Mouse (Mus musculus): ENCODE measurements at regions not wholly inside any gene's neighbourhood (a gene's known extent, or its start where the extent isn't known, plus 50 kb on each side); places are given as distances from the start of the nearest gene placed in this dataset.

- 79% methylated on average over 3 of the region's 3 CpGs for WGBS
- Histone ChIP-seq H3K27ac (ENCODE audit: low read depth, low read length) (no peak overlapping the region), H3K9ac (ENCODE audit: low read depth, low read length) (no peak overlapping the region), H3K4me3 (ENCODE audit: low read depth, low read length) (no peak overlapping the region), H3K4me2 (no peak overlapping the region), H3K9me3 (ENCODE audit: control insufficient read depth, low read length) (no peaks in the 10 kb centered on the region), H3K27me3 (replicated peaks; ENCODE audit: control insufficient read depth, insufficient read depth, low read length) (peaks cover 69% of the 10 kb centered on the region), H3K4me1 (replicated peaks; ENCODE audit: control insufficient read depth, insufficient read depth, low read length) (no peaks in the 10 kb centered on the region), H3K36me3 (ENCODE audit: control insufficient read depth, insufficient read depth, low read length) (no peaks in the 10 kb centered on the region)
- ATAC-seq (replicated peaks; ENCODE audit: low FRiP score) (no peak), DNase-seq (ENCODE audit: low spot score) (no peak)
These were observed 58.6 kb upstream of the Ppara start for GRCm38 (mm10) chr15:85676156-85676555.

GRCm38 (mm10) chr15:85676871-85677270, 57.9 kb upstream of the Ppara start:
- 70% methylated on average over 10 of the region's 10 CpGs for WGBS
- peaks cover 62% of the 10 kb centered on the region for H3K27me3 ChIP-seq (replicated peaks; ENCODE audit: control insufficient read depth, insufficient read depth, low read length)
- no peak for DNase-seq (ENCODE audit: low spot score)

GRCm38 (mm10) chr15:85677381-85677780, 57.4 kb upstream of the Ppara start:
- DNase-seq (ENCODE audit: low spot score): no peak
- Histone ChIP-seq H3K27ac (ENCODE audit: low read depth, low read length) (no peak overlapping the region), H3K9ac (ENCODE audit: low read depth, low read length) (no peak overlapping the region), H3K36me3 (ENCODE audit: control insufficient read depth, insufficient read depth, low read length) (no peaks in the 10 kb centered on the region), H3K4me1 (replicated peaks; ENCODE audit: control insufficient read depth, insufficient read depth, low read length) (no peaks in the 10 kb centered on the region), H3K9me3 (ENCODE audit: control insufficient read depth, low read length) (no peaks in the 10 kb centered on the region), H3K4me3 (ENCODE audit: low read depth, low read length) (no peak overlapping the region), H3K27me3 (replicated peaks; ENCODE audit: control insufficient read depth, insufficient read depth, low read length) (peaks cover 57% of the 10 kb centered on the region), H3K4me2 (no peak overlapping the region)
- 81% methylated on average over 6 of the region's 6 CpGs for WGBS
- ATAC-seq (replicated peaks; ENCODE audit: low FRiP score): no peak

More at GRCm38 (mm10) chr15:85676871-85677270, 57.9 kb upstream of the Ppara start:
- ATAC-seq (replicated peaks; ENCODE audit: low FRiP score): no peak
- H3K9me3 ChIP-seq (ENCODE audit: control insufficient read depth, low read length): no peaks in the 10 kb centered on the region
- no peak overlapping the region for H3K4me3 ChIP-seq (ENCODE audit: low read depth, low read length)
- no peaks in the 10 kb centered on the region for H3K36me3 ChIP-seq (ENCODE audit: control insufficient read depth, insufficient read depth, low read length)
- no peak overlapping the region for H3K4me2 ChIP-seq
- H3K9ac ChIP-seq (ENCODE audit: low read depth, low read length): no peak overlapping the region
- H3K4me1 ChIP-seq (replicated peaks; ENCODE audit: control insufficient read depth, insufficient read depth, low read length): no peaks in the 10 kb centered on the region
- no peak overlapping the region for H3K27ac ChIP-seq (ENCODE audit: low read depth, low read length)

DNA sequence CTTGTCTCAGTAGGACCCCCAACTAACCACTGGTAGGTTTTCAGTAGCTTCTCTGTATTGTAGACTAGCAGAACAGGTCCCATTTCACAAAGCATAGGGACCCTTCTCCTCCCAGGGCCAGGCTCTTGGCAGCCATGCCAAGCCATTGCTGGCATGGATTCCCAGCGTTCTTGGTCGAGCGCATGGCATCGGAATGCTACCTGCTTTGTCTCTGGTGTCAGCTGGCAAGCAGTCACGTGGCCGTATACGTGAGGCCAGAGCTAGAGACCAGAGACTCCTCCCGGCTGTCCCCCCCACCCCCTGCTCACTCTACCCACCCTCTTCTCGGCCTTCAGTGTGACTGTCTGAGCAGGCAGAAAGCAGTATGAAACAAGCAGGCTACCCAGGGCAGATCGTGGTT, 56.9 kb upstream of the Ppara start:
- Histone ChIP-seq H3K4me3 (ENCODE audit: low read depth, low read length) (no peak overlapping the region), H3K4me1 (replicated peaks; ENCODE audit: control insufficient read depth, insufficient read depth, low read length) (no peaks in the 10 kb centered on the region), H3K27me3 (replicated peaks; ENCODE audit: control insufficient read depth, insufficient read depth, low read length) (peaks cover 52% of the 10 kb centered on the region), H3K9me3 (ENCODE audit: control insufficient read depth, low read length) (no peaks in the 10 kb centered on the region), H3K27ac (ENCODE audit: low read depth, low read length) (no peak overlapping the region), H3K4me2 (no peak overlapping the region), H3K9ac (ENCODE audit: low read depth, low read length) (no peak overlapping the region), H3K36me3 (ENCODE audit: control insufficient read depth, insufficient read depth, low read length) (no peaks in the 10 kb centered on the region)
- ATAC-seq (replicated peaks; ENCODE audit: low FRiP score) (no peak), DNase-seq (ENCODE audit: low spot score) (no peak)
- 80% methylated on average over 10 of the region's 10 CpGs for WGBS

DNA sequence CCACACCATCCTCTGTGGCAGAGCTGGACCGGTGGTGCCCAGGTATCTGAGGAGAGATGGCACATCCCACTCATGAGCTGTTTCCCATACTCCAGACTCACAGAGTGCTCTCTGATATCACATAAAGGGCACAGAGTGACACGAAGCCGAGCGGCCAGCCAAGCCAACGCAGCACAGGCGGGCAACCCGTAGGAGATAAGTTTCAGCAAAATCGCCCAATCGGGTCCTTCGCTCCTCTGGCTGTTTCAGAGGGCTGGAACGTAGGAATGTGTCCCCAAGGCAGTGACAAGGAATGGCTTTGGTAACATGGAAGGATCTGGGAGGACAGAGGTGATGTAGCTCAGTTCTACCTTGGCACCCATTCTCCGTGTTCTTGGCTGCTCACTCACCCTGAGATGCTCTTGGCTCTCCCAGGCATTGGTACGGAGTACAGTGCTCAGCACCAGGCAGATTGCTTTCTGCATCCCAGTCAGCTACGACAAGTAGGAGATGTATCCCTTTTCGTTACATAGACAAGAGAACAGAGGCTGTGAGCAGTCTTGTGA, 56.4 kb upstream of the Ppara start:
- Histone ChIP-seq H3K9me3 (ENCODE audit: control insufficient read depth, low read length) (no peaks in the 10 kb centered on the region), H3K4me1 (replicated peaks; ENCODE audit: control insufficient read depth, insufficient read depth, low read length) (no peaks in the 10 kb centered on the region), H3K9ac (ENCODE audit: low read depth, low read length) (no peak overlapping the region), H3K36me3 (ENCODE audit: control insufficient read depth, insufficient read depth, low read length) (no peaks in the 10 kb centered on the region), H3K4me3 (ENCODE audit: low read depth, low read length) (no peak overlapping the region), H3K27me3 (replicated peaks; ENCODE audit: control insufficient read depth, insufficient read depth, low read length) (peaks cover 48% of the 10 kb centered on the region), H3K27ac (ENCODE audit: low read depth, low read length) (no peak overlapping the region), H3K4me2 (no peak overlapping the region)
- WGBS: 81% methylated on average over 15 of the region's 15 CpGs
- DNase-seq (ENCODE audit: low spot score) (no peak), ATAC-seq (replicated peaks; ENCODE audit: low FRiP score) (no peak)

DNA sequence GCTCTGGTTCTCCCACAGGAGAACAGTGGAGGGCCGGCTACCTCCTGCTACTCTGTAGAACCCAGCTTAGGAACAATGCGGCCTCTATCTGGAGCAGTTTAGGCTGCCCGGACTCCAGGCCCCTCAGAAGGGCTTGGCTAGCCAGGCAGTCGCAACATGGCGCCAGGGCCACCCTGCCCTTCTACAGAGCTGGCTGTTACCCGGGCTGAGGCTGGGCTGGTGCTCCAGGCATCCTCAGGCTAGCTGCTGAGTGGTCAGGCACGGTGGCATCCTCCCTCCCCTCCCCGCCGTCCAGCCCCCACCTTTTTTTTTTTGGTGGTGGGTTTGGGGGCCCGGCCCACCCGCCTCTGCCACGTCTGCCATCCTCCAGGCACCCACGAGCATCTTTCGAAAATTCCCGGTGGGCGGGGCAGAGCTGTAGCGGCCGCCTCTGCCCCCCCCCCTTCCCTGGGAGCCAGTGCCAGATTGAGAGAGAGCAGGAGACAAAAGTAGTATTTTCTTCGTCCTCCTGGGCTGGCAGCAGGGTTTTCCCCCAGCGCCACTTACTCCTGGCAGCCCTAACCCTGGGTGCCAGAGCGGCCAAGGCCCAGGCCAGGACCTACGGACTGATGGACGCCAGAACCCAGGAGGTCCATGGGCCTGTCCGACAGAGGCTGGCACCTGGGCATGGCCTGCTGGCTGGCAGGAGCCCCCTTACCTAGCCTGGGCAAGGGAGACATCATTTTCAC, 55.6 kb upstream of the Ppara start:
- no peaks in the 10 kb centered on the region for H3K36me3 ChIP-seq (ENCODE audit: control insufficient read depth, insufficient read depth, low read length)
- H3K4me1 ChIP-seq (replicated peaks; ENCODE audit: control insufficient read depth, insufficient read depth, low read length): no peaks in the 10 kb centered on the region

GRCm38 (mm10) chr15:85679864-85680428, 54.8 kb upstream of the Ppara start:
- H3K4me1 ChIP-seq (replicated peaks; ENCODE audit: control insufficient read depth, insufficient read depth, low read length): no peaks in the 10 kb centered on the region
- no peaks in the 10 kb centered on the region for H3K9me3 ChIP-seq (ENCODE audit: control insufficient read depth, low read length)
- peaks cover 34% of the 10 kb centered on the region for H3K27me3 ChIP-seq (replicated peaks; ENCODE audit: control insufficient read depth, insufficient read depth, low read length)
- no peaks in the 10 kb centered on the region for H3K36me3 ChIP-seq (ENCODE audit: control insufficient read depth, insufficient read depth, low read length)
- 84% methylated on average over 10 of the region's 10 CpGs for WGBS
- DNase-seq (ENCODE audit: low spot score) (no peak), ATAC-seq (replicated peaks; ENCODE audit: low FRiP score) (no peak)
- no peak overlapping the region for H3K27ac ChIP-seq (ENCODE audit: low read depth, low read length)
- no peak overlapping the region for H3K4me3 ChIP-seq (ENCODE audit: low read depth, low read length)
- H3K4me2 ChIP-seq: no peak overlapping the region
- H3K9ac ChIP-seq (ENCODE audit: low read depth, low read length): no peak overlapping the region

More for the DNA sequence above, 55.6 kb upstream of the Ppara start:
- Histone ChIP-seq H3K27me3 (replicated peaks; ENCODE audit: control insufficient read depth, insufficient read depth, low read length) (peaks cover 40% of the 10 kb centered on the region), H3K4me3 (ENCODE audit: low read depth, low read length) (no peak overlapping the region), H3K27ac (ENCODE audit: low read depth, low read length) (no peak overlapping the region), H3K4me2 (no peak overlapping the region), H3K9me3 (ENCODE audit: control insufficient read depth, low read length) (no peaks in the 10 kb centered on the region), H3K9ac (ENCODE audit: low read depth, low read length) (no peak overlapping the region)
- 75% methylated on average over 24 of the region's 24 CpGs for WGBS
- ATAC-seq (replicated peaks; ENCODE audit: low FRiP score) (no peak), DNase-seq (ENCODE audit: low spot score) (no peak)

DNA sequence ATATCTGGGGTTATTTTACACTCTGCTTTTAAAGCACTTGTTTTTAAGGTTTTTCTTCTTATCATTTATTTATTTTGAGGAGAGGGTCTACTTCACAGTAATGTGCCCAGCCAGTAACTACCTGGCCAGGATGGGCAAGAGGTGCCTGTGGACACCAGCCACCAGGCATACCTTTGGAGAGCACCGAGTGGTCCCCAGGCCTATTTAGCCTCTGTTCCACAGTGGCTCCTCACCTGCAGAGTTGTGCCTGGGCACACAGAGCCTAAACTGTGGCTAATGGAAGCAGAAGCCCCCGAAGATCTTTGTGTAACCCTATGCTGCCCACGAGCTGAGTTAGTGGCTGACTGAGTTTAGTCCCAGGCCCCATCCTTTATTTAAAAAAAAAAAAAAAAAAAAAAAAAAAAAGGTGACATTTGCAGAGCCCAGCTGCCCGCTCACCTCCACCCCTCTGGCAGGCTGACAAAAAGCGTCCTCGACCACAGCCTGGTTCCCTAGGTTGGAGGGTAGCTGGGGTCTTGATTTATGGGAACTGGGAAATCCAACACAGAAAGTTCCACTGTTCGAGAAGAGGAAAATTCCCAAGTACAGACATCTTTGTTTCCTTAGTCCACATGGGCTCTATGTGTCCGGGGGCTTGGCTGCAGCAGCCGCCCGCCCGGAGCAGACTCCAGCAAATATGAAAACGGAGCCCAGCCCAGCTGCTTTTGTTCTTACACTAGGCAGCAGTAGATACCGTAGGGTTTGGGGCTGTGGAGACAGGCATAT, 54.1 kb upstream of the Ppara start:
- no peak overlapping the region for H3K27ac ChIP-seq (ENCODE audit: low read depth, low read length)
- H3K27me3 ChIP-seq (replicated peaks; ENCODE audit: control insufficient read depth, insufficient read depth, low read length): peaks cover 27% of the 10 kb centered on the region
- ATAC-seq (replicated peaks; ENCODE audit: low FRiP score) (no peak), DNase-seq (ENCODE audit: low spot score) (no peak)
- WGBS: 68% methylated on average over 13 of the region's 13 CpGs
- no peaks in the 10 kb centered on the region for H3K36me3 ChIP-seq (ENCODE audit: control insufficient read depth, insufficient read depth, low read length)
- H3K9ac ChIP-seq (ENCODE audit: low read depth, low read length): no peak overlapping the region
- no peaks in the 10 kb centered on the region for H3K4me1 ChIP-seq (replicated peaks; ENCODE audit: control insufficient read depth, insufficient read depth, low read length)
- no peaks in the 10 kb centered on the region for H3K9me3 ChIP-seq (ENCODE audit: control insufficient read depth, low read length)
- H3K4me2 ChIP-seq: no peak overlapping the region
- H3K4me3 ChIP-seq (ENCODE audit: low read depth, low read length): no peak overlapping the region

Data from liver, embryonic 11.5 days (tissue).